Mouse (Mus musculus): Measurements from ENCODE around the gene Trmt2a.

Gene Trmt2a

GRCm38 (mm10) chr16:18248433-18249363 is at the start of gene Trmt2a, which contains the start of gene Ranbp1:
Gene Trmt2a (plus strand): TSS chr16:18248679.
Gene Ranbp1 (minus strand): TSS chr16:18248732.
- DNase-seq (ENCODE audit: low spot score) = peak; percentile 94

GRCm38 (mm10) chr16:18200062-18200461 is 48.4 kb upstream of the Trmt2a start:
- no peak for DNase-seq (ENCODE audit: low spot score)

- DNase-seq (ENCODE audit: low spot score) = no peak
Measured at GRCm38 (mm10) chr16:18201620-18202019, 46.9 kb upstream of the Trmt2a start.

- DNase-seq (ENCODE audit: low spot score) = no peak
Measured at GRCm38 (mm10) chr16:18202061-18202460, 46.4 kb upstream of the Trmt2a start.

- DNase-seq (ENCODE audit: low spot score) = no peak
Measured at GRCm38 (mm10) chr16:18203430-18204091, 44.9 kb upstream of the Trmt2a start.

GRCm38 (mm10) chr16:18210701-18211416 is 37.6 kb upstream of the Trmt2a start:
- DNase-seq (ENCODE audit: low spot score) = no peak

- peak; percentile 56 for DNase-seq (ENCODE audit: low spot score)
Measured at GRCm38 (mm10) chr16:18211417-18212171, 36.9 kb upstream of the Trmt2a start.

GRCm38 (mm10) chr16:18213689-18214088 is 34.8 kb upstream of the Trmt2a start:
- no peak for DNase-seq (ENCODE audit: low spot score)

GRCm38 (mm10) chr16:18214858-18215257 is 33.6 kb upstream of the Trmt2a start:
- DNase-seq (ENCODE audit: low spot score) = no peak

GRCm38 (mm10) chr16:18217579-18217978 is 30.9 kb upstream of the Trmt2a start, which contains the start of gene Ccdc188:
Gene Ccdc188 (plus strand): TSS chr16:18217879.
- DNase-seq (ENCODE audit: low spot score) = no peak

- no peak for DNase-seq (ENCODE audit: low spot score)
Measured at GRCm38 (mm10) chr16:18218580-18218996, 29.9 kb upstream of the Trmt2a start.

- no peak for DNase-seq (ENCODE audit: low spot score)
Measured at GRCm38 (mm10) chr16:18220001-18220400, 28.5 kb upstream of the Trmt2a start.

- no peak for DNase-seq (ENCODE audit: low spot score)
Measured at GRCm38 (mm10) chr16:18220856-18221542, 27.5 kb upstream of the Trmt2a start.

GRCm38 (mm10) chr16:18221543-18221898 is 27.0 kb upstream of the Trmt2a start:
- no peak for DNase-seq (ENCODE audit: low spot score)

- DNase-seq (ENCODE audit: low spot score) = no peak
Measured at GRCm38 (mm10) chr16:18222188-18222587, 26.3 kb upstream of the Trmt2a start.

- DNase-seq (ENCODE audit: low spot score) = no peak
Measured at GRCm38 (mm10) chr16:18227187-18227586, 21.3 kb upstream of the Trmt2a start.

GRCm38 (mm10) chr16:18227897-18228422 is 20.5 kb upstream of the Trmt2a start:
- DNase-seq (ENCODE audit: low spot score) = no peak

- DNase-seq (ENCODE audit: low spot score) = no peak
Measured at GRCm38 (mm10) chr16:18228856-18229255, 19.6 kb upstream of the Trmt2a start.

- no peak for DNase-seq (ENCODE audit: low spot score)
Measured at GRCm38 (mm10) chr16:18229622-18230021, 18.9 kb upstream of the Trmt2a start.

GRCm38 (mm10) chr16:18230617-18231016 is 17.9 kb upstream of the Trmt2a start:
- no peak for DNase-seq (ENCODE audit: low spot score)

- DNase-seq (ENCODE audit: low spot score) = no peak
Measured at GRCm38 (mm10) chr16:18231047-18231446, 17.4 kb upstream of the Trmt2a start.

Measured in spleen, adult 12 weeks (tissue).